Mouse (Mus musculus) A20 (cell line): Measurements from ENCODE around the gene Morn3.

Experiments used
- DNase-seq: peaks from one replicate; pipeline ENCODE4 v3.0.0-alpha.2; 2011; ENCODE audit warnings: low read depth, low spot score

Morn3 gene

DNA sequence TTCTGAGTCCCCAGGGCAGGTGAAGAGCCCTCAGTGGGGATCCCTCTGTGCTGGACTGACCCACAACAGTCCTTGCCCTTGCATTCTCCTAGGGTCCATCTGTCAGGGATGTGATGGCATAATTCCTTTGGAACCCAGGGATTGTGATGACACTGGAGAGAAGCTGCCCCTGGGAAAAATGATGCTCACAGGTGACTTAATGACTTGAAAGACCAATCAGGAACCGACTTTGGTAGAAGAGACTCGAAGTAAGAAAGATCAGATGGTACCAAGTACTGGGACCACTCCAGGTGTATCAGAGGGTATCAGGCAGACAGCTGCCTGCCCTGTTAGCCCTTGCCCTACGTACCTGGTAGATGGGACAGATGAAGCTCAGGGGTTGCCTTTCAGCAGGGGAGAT lies at the start of gene Morn3:
Morn3 (minus strand) TSS at position 101 of the 400 bp plus-strand sequence.
- no peak for DNase-seq

DNA sequence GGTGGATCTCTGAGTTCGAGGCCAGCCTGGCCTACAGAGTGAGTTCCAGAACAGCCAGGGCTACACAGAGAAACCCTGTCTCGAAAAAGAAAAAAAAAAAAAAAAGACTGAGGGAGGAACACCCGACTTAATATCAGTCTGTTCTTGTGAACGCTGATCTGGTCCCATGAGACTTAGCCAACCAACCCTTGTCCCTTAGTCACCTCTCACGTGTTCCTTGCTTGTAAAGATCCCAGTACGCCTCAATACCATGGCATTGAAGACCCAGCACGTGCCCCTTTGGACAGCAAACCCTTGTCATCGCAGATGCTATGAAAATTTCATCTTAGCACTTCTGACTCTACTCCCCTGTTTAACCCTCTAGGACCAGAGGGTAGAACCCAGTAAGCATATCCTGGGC lies 49.5 kb upstream of the Morn3 start:
- no peak for DNase-seq

DNA sequence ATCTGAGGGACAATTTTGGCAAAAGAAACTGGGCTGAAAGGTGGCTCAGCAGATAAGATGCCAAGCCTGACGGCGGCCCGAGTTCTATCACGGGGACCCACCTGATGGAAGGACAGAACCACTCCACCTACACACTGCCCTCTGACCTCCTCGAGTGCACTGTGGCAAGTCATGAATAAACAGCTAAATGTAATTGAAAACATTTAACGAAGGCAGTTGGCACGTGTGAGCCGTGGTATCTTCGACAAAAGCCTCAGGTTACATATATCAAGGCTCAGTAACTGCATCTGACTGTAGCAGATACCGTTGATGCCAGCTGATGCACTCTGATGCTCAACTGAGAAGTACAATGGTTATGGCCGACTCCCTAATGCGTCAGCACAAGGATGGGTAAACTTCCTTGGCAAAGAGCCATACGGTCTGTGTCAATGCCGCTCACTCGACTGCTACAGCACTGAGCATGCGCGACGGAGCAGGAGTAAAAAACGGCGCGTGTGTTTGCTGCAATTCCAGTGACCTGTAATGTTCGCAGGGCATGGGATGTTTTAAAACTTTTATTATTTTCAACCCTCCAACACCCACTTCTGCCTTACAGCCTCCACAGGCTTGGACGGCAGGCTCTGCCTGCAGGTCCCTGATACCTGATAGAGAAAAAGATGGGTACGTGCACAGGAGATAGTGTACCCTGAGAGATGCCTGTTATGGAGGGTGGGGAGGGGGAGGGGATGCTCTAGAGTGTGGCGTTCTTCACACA lies 47.6 kb upstream of the Morn3 start:
- no peak for DNase-seq

DNA sequence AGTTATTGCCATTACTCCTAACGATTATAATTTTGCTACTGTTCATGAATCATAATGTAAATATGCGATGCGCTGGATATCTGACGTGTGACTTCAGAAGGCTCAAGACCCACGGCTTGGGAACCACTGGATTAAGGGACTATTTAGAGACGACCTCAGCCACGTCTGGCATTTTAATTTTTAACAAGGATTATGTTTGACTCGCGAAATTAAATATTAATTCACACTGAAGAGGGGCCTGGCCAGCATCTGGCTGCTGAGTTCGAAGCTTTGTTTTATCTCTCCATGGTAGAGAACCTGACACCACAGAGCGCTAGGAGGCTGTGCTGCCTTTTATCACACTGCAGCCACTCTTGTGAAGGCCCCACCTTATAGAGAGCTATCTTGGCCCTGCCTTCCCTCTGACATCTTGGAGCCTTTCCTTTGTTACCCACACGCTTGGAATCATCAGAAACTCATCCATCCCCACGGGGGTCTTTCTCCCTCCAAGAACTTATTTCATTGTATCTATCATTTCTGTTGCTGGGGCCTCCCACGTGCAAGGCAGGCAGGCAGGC lies 46.3 kb upstream of the Morn3 start:
- no peak for DNase-seq

DNA sequence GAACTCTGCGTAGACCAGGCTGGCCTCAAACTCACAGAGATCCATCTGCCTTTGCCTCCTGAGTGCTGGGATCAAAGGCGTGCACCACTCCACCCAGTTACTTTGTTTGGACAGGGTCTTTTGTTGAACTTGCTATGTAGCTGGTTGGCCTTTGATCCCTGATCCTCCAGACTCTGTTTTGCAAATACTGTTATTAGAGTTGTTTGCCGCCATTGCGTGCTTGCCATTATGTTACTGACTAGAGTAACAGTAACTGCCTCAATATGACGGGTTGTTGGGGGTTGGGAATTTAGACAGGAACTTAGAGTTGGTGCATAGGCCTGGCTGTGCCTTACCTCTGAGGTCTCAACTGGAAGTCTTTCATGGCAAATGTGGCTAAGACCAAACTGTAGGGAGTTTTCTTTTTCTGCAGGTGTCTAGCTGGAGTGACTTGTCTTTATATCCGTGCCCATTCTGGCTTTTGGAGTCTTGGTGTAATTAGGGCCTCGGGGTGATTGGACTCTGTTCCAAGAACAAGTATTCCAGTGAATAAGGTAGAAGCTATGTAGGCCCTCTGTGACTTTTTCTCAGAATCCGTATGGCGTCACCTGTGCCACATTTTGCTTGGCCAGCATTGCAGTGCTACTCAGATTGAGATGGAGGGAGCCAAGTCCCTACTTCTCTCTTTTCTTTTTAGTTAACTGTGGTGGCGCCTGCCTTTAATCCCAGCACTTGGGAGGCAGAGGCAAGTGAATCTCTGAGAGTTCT lies 43.9 kb upstream of the Morn3 start:
- no peak for DNase-seq

DNA sequence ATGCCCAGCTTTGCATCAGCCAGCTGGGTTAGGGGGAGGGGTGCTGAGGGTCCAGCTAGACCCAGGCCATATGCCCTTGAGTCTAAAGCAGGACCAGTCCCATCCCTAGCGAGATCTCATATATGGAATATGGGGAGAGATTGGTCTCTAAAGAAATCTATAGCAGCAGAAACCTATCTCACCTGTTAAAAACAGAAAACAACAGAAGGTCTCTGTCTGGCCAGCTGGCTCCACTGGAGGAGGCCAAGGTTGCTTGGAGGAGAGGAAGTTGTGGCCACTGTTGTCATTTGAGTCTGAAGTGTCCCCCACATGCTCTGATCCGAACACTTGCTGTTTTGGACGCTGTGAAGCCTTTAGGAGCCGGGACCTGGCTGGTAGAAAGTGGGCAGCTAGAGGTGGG lies 42.0 kb upstream of the Morn3 start:
- no peak for DNase-seq

DNA sequence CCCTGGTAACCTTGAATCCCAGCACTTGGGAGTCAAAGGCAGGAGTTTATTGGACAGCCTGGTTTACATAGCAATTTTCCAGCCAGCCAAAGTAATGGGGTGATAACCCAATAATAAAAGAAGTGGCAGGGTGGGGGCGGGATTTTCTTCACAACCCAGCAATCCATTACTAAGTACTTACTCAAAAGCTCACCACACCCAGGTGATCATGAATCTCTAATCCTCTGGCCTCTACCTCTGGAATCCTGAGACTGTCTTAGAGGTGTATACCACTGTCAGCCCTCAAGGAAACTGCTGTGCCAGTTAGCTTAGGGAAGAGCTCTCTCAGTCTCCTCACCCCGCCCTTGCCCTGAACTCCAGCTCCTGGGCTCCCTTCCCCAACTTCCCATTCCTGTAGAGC lies 39.7 kb upstream of the Morn3 start:
- no peak for DNase-seq

DNA sequence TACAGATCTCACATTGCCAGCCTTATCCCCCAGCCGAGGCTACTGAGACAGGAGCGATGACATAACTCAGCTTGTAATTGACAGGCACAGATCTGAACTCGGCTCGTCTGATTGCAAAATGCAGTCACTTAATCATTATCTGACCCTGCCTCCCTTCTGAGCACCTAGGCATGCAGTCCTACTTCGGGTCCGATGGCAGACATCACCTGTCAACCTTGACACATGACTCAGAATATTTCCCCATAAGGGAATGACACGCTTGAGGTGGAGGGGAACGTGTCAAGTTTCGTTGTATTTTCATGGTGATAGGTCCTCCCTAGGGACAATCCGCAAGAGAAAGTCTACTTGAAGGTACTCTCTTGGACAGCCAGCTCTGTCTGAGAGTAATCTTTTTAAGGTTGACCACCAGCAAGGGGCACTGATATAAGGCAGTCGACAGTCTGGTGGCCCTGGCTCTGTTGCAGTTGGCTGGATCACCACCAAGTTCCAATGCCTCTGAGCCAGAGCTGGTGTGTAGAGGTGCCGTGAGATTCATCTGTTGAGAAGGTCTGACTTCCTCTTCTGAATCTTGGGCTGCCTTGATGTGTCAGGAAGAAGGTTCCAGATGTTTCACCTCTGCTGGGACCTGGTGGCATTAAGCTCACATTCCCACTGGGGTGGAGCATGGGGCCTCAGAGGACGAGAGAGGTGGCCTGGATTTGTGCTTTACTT lies 36.7 kb upstream of the Morn3 start:
- peak; percentile 52 for DNase-seq

DNA sequence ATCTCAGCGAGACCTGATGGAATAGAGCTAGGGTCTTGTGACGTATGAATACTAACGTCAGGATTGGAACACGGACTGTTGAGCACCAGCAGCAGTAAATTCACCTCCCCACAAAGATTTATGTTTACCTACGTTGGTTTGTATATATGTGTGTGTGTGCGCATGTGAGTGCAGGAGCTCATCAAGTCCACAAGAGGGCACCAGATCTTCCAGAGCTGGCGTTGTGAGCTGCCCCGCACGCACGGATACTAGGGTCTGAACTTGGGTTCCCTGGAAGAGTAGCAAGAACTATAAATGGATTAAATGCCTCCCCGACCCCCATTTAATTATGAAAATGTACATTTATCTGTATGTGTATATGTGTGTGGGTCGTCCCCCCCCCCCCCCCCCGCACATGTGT lies 33.7 kb upstream of the Morn3 start:
- no peak for DNase-seq

DNA sequence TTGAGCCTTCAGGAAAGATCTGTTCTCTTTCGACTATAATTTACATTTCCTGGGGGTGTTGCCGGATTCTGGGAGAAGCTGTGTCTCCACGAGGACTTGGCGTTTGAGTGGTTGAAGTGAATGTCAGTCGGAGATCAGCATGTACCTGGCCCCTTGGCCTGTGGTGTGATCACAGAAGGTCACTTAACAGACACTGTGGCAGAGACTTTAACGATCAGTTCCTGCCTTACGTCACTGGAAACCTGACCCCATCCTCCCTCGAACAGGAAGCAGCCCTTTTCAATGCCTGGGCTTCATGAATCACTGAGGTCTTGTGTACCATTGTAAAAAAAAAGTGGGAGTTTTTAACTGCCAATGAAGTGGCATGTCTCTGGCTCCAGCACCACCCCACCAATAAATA lies 33.2 kb upstream of the Morn3 start:
- no peak for DNase-seq

DNA sequence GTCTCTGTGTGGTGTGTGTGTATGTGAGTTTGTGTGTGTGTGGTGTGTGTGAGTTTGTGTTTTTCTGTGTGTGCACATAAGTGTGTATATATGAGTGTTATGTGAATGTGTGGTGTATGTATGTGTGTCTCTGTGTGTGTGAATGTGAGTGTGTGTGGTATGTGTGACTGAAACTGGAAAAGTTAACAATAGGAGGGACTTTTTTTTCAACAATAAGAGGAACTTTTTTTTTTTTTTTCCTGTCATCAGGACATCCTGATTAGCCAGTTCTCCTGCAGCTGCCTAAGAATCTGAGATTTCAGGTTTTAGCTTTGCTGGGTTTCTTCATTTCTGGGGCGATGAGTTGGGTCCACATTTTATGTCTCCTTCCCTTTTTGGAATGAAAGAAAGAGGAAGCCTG lies 32.8 kb upstream of the Morn3 start:
- DNase-seq: no peak

DNA sequence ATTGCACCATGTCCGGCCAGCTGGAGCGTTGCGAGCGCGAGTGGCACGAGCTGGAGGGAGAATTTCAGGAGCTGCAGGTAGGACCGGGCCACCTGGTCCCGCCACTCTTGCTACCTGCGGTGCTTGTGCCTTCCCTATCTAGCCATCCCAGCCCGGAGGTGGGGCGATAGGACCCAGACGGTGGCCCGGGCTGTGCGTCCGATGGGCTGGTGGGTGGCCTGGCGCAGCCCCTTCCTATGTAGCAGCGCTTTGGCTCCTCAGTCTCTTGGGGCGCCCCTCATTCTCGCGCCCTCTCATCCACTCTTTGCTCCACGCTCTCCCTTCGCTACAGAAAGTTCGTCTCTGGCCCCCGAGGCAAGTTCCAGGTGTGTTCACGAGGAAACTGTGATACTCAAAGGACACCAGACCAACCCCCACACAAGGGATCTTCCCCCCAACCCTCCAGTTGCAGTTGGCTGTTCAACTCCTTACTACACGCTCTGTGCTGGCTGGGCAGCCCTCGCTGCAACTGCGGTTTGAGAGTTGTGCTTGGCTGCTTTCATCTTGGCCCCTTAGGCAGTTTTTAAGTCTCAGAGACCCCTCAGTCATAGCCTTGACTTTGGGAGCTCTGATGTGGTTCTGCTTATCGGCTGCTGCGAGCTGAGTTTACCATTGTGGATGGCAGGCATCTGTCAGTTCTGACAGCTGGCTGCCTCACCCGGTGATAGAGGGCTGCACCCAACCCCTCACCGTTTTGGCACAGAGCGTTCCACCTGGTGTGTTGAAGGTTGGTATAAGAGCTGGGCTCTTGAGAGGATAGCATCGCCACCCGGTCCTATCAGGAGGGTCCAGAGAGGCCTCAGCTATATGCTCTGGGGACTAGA lies 29.8 kb upstream of the Morn3 start:
- no peak for DNase-seq

DNA sequence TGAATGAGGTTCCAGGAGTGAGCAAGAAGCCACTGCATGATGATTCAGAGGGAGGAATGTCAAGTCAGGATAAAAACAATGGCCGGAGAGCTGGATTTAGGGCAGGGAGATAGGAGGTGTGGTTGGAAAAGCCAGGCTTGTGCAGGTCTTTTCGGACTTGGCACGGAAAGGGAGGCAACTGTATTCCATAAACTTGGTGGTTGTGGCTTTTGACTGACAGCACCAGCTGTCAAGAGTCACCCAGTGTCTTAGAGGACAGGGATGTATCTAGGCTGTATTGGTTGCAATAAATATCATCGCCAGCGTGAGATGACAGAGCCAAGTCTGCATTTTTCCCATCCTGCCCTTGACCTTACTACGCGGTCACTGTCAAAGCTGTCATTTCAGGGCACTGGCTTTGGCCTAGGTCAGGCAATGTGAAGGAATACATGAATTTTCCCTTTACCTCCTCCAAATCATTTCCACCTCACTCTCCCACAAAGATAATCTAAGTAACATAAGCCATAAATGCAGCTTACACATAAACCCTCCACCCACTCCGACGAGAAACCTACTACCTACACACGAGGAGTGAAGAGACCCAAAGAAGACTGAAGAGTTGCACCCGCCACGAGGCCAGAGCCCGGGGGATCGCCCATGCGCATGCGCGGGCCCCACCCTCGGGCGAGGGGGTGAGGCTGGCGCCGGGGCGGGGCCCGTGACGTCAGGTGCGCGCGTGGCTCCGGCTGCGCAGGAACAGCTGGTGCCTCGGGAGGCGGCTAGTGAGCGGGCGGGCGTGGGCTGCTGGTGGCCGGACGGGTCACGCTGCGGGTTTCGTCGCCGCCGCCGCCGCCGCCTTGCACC lies 29.0 kb upstream of the Morn3 start:
- DNase-seq: peak; percentile 91

DNA sequence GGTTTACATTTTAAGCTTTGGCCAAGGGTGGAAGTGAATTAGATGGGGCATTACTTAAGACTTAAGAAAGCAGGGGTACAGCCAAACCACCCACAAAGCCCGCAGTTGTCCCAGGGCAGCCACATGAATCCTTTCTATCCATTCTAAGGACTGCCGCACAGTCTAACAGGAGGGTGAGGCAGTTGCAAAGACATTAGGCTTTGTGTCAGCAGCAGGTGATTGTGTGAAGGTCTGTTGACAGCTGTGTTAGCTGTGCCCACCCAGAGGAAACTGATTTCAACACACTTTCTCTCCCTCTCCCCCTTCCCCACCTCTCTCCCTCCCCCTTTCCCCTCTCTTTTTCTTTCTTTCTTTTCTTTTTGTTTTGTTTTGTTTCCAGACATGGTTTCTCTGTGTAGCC lies 21.9 kb upstream of the Morn3 start:
- DNase-seq: no peak

DNA sequence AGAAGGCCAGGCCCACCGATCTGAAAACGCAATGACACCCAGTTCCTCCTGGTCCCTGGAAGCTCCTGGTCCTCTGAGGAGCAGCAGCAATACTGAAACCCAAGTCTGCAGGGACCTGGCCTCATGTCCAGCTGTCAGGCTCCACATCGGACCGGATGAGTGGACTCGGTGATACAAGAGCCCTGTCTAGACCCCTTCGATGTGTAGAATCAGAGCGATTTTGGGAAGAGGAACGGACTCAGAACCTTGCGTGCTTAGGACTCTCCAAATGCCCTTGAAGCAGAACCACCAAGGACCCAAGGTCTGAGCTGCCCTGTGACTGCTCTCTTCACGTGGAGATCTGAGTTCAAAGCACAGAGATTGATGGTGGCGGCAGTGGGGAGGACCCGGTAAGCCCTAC lies 21.3 kb upstream of the Morn3 start, which contains the start of gene Tmem120b:
Tmem120b (plus strand) TSS at position 301 of the 400 bp plus-strand sequence.
- no peak for DNase-seq

DNA sequence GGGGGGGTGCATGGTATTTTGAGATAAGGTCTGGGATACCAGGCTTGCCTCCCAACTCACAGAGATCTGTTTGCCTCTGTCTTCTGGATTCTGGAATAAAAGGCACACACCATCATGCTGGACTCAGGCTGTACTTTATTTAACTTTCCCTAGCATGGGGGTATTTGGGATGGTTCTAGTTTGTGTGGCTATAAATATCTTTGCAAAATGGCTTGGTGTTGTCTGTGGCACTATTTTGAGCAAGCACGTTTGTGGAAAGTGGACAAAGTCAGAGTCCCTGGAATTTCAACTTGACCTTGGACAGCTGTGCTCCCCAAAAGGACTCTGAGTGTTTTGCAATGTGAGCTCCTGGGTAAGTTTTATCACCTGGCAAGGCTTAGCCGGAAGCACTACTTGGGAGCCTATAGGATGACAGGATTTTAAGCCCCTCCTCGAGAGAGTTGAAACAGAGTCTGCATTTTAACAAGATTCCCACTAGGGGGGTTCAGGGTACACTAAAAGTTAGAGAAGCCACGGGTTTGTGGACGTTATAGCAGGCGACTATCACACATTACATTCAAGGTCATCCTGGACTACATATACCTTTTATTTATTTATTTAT lies 20.7 kb upstream of the Morn3 start:
- DNase-seq: peak; percentile 79

DNA sequence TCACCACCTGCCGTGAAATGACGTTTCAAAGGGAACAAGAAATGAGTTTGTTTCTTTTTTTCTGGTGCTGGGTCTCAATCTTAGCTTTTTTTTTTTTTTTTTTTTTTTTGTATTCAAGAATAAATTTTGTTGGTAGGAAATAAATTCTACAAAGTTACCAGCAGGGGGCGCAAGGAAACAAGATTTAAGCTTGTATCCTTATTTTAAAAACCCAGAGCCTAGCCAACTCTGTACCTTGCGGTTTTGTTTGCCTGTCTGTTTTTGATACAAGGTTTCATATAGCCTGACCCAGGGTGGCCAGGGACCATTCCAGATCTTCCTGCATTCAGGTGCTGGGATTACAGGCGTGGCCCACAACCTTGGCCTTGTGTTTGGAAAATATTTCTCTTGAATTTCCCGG lies 17.4 kb upstream of the Morn3 start:
- DNase-seq: peak; percentile 85

DNA sequence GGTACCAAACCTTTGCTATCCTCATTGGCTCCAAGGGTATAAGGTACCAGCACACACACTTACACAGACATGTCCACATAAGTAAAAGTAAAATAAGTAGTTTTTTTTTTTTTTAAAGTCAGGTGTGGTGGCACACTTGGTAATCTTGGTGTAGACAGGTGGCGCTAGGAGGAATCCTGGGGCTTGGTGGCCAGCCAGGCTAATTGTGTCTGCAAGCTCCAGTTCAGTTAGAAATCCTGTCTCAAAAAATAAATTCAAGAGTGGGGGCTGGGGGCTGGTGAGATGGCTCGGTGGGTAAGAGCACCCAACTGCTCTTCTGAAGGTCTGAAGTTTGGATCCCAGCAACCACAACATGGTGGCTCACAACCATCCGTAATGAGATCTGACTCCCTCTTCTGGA lies 16.3 kb upstream of the Morn3 start:
- DNase-seq: no peak

DNA sequence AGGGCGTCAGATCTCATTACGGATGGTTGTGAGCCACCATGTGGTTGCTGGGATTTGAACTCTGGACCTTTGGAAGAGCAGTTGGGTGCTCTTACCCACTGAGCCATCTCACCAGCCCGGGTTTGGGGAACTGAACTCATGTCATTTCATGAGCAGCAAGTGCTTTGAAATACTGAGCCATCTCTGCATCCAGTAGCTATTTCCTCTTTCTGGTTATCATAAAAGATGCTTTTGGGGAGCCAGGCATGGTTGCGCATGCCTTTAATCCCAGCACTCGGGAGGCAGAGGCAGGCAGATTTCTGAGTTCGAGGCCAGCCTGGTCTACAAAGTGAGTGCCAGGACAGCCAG lies 14.6 kb upstream of the Morn3 start:
- peak; percentile 86 for DNase-seq
